Mouse (Mus musculus) adrenal gland (tissue): ENCODE results near the gene 4930562C15Rik.

Experiments used
- intact Hi-C: fragments of 180-260 bp; cut with DNase I; formaldehyde crosslinking; loops from one replicate; pipeline ENCODE4 v1.15.1; 2025

4930562C15Rik gene

DNA sequence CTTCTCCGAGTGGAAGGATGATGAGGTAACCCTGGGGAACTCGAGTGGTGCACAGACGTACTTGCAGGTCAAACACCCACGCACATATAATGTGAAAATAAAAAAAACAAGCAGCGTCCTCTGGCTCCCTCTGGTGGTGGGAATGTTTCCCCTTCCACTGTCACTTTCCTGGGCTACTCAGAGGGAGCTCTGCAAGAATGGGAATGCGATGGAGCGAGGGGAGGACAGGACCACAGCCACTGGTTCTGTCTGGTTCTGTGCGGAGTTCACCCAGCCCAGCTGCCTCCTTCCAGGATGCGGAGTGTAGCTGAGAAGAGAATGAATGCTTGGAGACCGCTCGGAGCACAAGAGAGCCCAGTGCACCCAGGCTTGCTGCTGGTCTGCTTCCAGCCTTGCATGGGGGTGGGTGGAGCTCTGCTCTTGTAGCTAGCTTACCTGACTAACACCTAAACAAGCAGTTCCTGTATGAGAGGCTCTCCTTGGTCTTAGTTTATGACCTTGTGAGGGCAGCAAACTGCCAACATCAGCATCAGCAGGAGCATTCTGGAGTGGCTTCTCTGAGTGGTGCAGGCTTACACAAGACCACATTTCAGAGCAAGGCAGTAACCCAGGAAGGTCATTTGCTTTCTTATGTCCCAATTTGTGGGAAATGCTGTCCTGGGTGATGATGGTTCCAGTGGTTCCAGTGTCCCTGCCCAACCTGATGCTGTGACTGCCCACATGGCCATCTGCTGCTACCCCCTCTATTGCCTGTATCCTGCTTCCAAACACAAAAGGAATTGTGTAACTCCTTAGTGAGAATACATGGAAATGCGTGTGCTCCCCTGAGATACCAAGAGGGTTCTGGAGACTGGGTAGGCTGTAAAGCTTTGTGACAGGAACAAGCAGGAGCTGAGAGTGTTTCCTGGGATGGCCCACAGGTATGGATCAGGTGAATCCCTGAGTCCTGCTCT lies 78.8 kb downstream of the 4930562C15Rik start:
- intact Hi-C loops: loop anchor here (5.0 kb wide), 1 partner anchor 37 kb away; no protein-coding TSS in a partner anchor

DNA sequence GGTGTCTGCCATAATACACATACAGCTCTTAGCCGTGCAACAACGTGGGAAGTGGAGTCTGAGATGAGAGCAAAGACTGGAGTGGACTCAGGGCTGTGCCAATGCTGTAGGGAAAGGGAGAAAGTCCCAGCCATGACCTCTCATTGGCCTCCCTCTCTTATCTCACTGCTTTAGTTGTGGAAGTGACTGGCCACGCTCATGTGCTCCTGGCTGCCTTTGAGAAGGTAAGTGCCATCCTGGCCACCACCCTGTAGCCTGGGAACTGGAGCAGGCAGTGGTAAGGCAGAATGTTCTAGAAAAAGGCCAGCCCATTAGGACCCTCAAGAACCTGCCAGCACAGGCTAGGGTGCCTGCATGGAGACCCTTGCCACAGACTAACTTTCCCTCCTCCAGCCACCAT lies 80.7 kb downstream of the 4930562C15Rik start:
- intact Hi-C loops: no loop called here

- intact Hi-C loops: no loop called here
Measured at GRCm38 (mm10) chr16:4916608-4917007, 81.4 kb downstream of the 4930562C15Rik start.
